Mouse (Mus musculus): ENCODE data around the gene Upb1. TPM values are rescaled to one million over a fixed set of nuclear protein-coding genes. Genes with fewer than 3 reads are reported as not detected.

The Upb1 gene
- polyA plus RNA-seq, 1 experiment, result not detected

DNA sequence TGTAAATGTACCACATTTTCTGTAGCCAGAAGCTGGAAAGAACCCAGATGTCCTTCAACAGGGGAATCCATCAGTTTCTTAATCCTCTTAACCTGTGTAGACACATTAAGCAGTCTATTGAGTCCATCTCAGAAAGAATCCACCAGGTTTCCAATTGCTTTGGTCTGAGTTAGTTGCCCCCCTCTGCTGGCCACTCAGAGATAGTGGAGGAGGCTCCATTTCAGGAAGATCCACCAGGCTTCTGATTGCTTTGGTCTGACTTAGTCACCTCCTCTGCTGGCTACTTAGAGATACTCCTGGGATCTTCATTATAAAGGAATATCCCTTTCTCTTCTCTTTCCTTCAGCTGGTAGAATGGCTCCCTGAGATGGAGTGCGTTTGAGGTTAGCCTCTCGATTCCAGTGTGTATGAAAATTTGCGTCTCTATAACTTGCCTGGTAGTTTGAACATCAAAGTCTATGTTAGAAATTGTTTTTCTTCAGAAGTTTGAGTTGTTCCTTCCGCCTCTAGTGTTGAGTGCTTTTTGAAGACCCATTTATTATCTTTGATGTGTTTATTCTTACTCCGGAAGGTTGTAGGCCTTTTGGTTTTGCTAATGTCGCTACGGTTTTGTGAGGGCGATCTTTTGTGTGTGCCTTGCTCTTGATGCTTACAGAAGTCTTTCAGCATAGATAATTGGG, 16.6 kb downstream of the Upb1 start:
- WGBS, result 94% methylated on average over 8 of the region's 8 CpGs
- Histone ChIP-seq H3K4me1 (ENCODE audit: control insufficient read depth, insufficient read depth, low read length) (peaks cover 5% of the 10 kb centered on the region), H3K4me3 (ENCODE audit: insufficient read depth, low read depth, low read length) (no peak overlapping the region), H3K27ac (ENCODE audit: insufficient read depth, low read depth, low read length) (no peak overlapping the region)
- TF ChIP-seq POLR2A (IDR thresholded peaks at IDR 0.05; ENCODE audit: insufficient read depth, low read depth, low read length) (no peak), CTCF (IDR thresholded peaks at IDR 0.05; ENCODE audit: insufficient read depth, low read depth, low read length) (no peak)

DNA sequence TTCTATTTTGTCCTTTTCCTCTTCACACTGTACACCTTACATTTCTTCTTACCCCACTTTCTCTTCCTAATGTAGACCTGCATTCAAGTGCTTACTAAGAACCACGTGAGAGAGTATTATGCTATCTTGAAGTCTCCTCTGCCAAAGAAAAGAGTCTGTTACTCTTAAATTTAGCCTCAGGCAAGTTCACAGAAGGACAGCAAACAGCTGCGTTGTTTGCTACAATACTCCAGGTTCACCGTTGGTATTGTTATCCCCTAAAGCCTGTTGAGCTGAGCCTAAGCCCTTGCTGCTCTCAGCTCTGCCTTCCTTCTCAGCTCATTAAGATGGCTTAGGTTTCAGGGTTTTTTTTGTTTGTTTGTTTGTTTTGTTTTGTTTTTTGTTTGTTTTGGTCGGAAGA, 17.8 kb downstream of the Upb1 start:
- Histone ChIP-seq H3K27ac (ENCODE audit: insufficient read depth, low read depth, low read length) (no peak overlapping the region), H3K4me1 (ENCODE audit: control insufficient read depth, insufficient read depth, low read length) (no peaks in the 10 kb centered on the region), H3K4me3 (ENCODE audit: insufficient read depth, low read depth, low read length) (no peak overlapping the region)
- WGBS, result 63% methylated on average over 4 of the region's 4 CpGs
- no peak for TF ChIP-seq POLR2A (IDR thresholded peaks at IDR 0.05; ENCODE audit: insufficient read depth, low read depth, low read length)
- TF ChIP-seq CTCF (IDR thresholded peaks at IDR 0.05; ENCODE audit: insufficient read depth, low read depth, low read length), result no peak

DNA sequence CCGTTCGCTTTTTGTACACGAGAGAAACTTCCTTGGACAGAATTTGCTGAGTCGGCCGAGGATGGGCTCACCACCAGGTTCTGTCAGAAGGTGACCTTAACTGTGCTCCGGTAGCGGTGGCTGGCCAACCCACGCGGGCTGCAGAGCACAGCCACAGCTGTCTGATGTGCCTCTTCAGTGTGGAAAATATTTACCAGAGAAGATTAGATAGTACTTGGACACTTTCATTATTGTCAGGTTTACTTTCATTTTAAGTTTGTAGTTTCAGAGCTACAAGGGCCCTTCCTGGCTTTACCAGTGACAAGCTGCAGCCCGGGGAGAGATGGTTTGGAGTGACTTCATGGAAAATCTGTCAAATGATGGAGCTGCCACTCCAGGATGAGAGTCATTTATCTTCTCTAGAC, 23.6 kb downstream of the Upb1 start:
- TF ChIP-seq CTCF (IDR thresholded peaks at IDR 0.05; ENCODE audit: insufficient read depth, low read depth, low read length) (no peak), POLR2A (IDR thresholded peaks at IDR 0.05; ENCODE audit: insufficient read depth, low read depth, low read length) (no peak)
- H3K4me1 ChIP-seq (ENCODE audit: control insufficient read depth, insufficient read depth, low read length), result no peaks in the 10 kb centered on the region
- WGBS, result 96% methylated on average over 10 of the region's 10 CpGs
- H3K27ac ChIP-seq (ENCODE audit: insufficient read depth, low read depth, low read length), result no peak overlapping the region
- H3K4me3 ChIP-seq (ENCODE audit: insufficient read depth, low read depth, low read length), result no peak overlapping the region

DNA sequence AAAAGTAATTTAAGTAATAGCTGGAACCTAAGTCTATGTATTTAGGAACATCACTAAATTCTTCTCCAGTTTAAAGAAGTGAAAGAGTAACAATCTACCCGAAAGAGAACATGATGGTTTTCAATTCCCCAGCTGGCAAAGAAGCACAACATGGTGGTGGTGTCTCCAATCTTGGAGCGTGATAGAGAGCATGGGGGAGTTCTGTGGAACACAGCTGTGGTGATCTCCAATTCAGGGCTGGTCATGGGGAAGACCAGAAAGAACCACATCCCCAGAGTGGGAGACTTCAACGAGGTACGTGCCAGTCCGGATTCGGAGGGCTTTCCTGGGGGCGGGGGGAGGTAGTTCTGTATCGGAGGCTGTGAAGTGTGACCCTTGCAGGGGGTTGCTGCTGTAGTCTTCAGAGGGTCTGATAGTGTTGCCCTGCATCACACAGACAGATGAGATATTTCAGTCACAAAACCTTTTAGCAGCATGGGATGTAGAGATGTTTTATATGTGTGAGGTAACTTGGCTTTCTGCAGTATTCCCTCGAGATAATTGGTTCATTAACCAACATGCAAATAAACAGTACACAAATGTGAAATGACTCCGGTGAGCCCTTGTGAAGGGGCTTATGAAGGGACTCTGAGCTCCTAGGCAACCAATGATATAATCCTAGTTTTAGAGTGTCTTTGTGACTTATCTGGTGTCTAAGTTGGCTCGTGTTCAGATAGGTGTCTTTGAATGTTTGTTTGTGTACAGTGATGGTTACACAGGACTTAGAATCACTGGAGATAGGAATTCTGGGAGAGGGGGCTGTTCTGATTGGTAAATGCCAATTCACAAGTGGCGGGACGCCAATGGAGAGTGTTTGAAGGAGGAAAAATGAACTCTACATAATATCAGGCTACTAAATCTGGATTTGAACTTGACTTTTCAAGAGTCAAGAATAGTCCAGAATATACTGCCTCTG, 27.4 kb downstream of the Upb1 start:
- Histone ChIP-seq H3K27ac (ENCODE audit: insufficient read depth, low read depth, low read length) (no peak overlapping the region), H3K4me1 (ENCODE audit: control insufficient read depth, insufficient read depth, low read length) (no peaks in the 10 kb centered on the region), H3K4me3 (ENCODE audit: insufficient read depth, low read depth, low read length) (no peak overlapping the region)
- WGBS, result 77% methylated on average over 13 of the region's 13 CpGs
- TF ChIP-seq POLR2A (IDR thresholded peaks at IDR 0.05; ENCODE audit: insufficient read depth, low read depth, low read length) (no peak), CTCF (IDR thresholded peaks at IDR 0.05; ENCODE audit: insufficient read depth, low read depth, low read length) (no peak)

DNA sequence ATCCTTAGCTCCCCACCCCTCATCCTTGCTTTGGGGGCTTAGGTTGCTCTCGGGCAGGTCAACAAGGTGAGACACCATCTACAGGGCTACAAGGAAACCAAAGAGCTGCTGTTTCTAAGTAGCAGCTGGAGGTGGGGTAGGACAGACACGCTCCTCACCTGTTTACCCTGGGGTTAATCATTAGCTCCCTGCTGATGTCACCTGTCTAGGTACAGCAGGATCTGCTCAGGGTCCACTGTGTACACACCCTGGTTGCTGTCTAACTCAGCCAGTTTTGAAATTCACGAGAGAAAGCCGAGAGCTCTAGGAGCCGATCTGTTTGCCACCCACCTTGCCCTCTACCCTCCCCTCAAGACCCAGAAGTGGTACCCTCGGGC, 28.1 kb downstream of the Upb1 start:
- WGBS, result 89% methylated on average over 6 of the region's 6 CpGs
- no peak overlapping the region for H3K4me3 ChIP-seq (ENCODE audit: insufficient read depth, low read depth, low read length)
- no peaks in the 10 kb centered on the region for H3K4me1 ChIP-seq (ENCODE audit: control insufficient read depth, insufficient read depth, low read length)
- TF ChIP-seq POLR2A (IDR thresholded peaks at IDR 0.05; ENCODE audit: insufficient read depth, low read depth, low read length) (no peak), CTCF (IDR thresholded peaks at IDR 0.05; ENCODE audit: insufficient read depth, low read depth, low read length) (no peak)
- no peak overlapping the region for H3K27ac ChIP-seq (ENCODE audit: insufficient read depth, low read depth, low read length)

GRCm38 (mm10) chr10:75429522-75430146, 28.7 kb downstream of the Upb1 start:
- whole genome bisulfite sequencing, result 80% methylated on average over 7 of the region's 7 CpGs
- Histone ChIP-seq H3K4me1 (ENCODE audit: control insufficient read depth, insufficient read depth, low read length) (no peaks in the 10 kb centered on the region), H3K4me3 (ENCODE audit: insufficient read depth, low read depth, low read length) (no peak overlapping the region), H3K27ac (ENCODE audit: insufficient read depth, low read depth, low read length) (no peak overlapping the region)
- TF ChIP-seq CTCF (IDR thresholded peaks at IDR 0.05; ENCODE audit: insufficient read depth, low read depth, low read length) (no peak), POLR2A (IDR thresholded peaks at IDR 0.05; ENCODE audit: insufficient read depth, low read depth, low read length) (no peak)

GRCm38 (mm10) chr10:75430147-75430537, 29.2 kb downstream of the Upb1 start:
- Histone ChIP-seq H3K27ac (ENCODE audit: insufficient read depth, low read depth, low read length) (no peak overlapping the region), H3K4me1 (ENCODE audit: control insufficient read depth, insufficient read depth, low read length) (no peaks in the 10 kb centered on the region), H3K4me3 (ENCODE audit: insufficient read depth, low read depth, low read length) (no peak overlapping the region)
- 94% methylated on average over 5 of the region's 5 CpGs for WGBS
- TF ChIP-seq CTCF (IDR thresholded peaks at IDR 0.05; ENCODE audit: insufficient read depth, low read depth, low read length) (no peak), POLR2A (IDR thresholded peaks at IDR 0.05; ENCODE audit: insufficient read depth, low read depth, low read length) (no peak)

- WGBS, result 96% methylated on average over 6 of the region's 6 CpGs
- no peak overlapping the region for H3K27ac ChIP-seq (ENCODE audit: insufficient read depth, low read depth, low read length)
- TF ChIP-seq POLR2A (IDR thresholded peaks at IDR 0.05; ENCODE audit: insufficient read depth, low read depth, low read length), result no peak
- no peak for TF ChIP-seq CTCF (IDR thresholded peaks at IDR 0.05; ENCODE audit: insufficient read depth, low read depth, low read length)
- H3K4me3 ChIP-seq (ENCODE audit: insufficient read depth, low read depth, low read length), result no peak overlapping the region
- no peaks in the 10 kb centered on the region for H3K4me1 ChIP-seq (ENCODE audit: control insufficient read depth, insufficient read depth, low read length)
Observed at GRCm38 (mm10) chr10:75430633-75431032, 29.7 kb downstream of the Upb1 start.
